Mouse (Mus musculus): ENCODE data around the gene Gm20547. TPM values are rescaled to one million over a fixed set of nuclear protein-coding genes. Genes with fewer than 3 reads are reported as not detected.
"Not testable (repeated sequence)": the region's sequence is repeated elsewhere in the genome, so short reads cannot be mapped to it uniquely, and the experiment has no call there.

Gene Gm20547
- total RNA-seq, 2 experiments from 2014 or later = not detected

DNA sequence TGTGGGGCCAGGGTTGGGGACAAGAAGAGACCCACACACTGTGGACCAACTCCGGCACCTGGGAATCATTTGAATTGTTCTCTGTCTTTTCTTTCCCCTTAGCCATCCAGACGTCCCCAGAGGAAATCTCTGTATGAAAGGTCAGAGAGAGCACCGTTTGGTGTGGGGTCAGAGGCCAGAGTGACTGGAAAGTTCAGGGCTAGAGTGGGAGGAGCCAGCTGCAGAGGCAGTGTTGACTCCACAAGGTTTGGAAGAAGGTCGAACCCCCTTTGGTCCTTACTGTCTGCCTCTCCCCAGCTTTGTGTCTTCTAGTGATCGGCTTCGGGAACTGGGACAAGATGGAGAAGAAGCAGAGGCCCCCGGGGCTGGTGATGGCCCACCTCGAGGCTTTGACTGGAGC lies 28.3 kb downstream of the Gm20547 start:
- no peak for DNase-seq (ENCODE audit: low spot score)

GRCm38 (mm10) chr17:34850517-34851125 lies 31.2 kb downstream of the Gm20547 start:
- no peak for DNase-seq (ENCODE audit: low spot score)

DNA sequence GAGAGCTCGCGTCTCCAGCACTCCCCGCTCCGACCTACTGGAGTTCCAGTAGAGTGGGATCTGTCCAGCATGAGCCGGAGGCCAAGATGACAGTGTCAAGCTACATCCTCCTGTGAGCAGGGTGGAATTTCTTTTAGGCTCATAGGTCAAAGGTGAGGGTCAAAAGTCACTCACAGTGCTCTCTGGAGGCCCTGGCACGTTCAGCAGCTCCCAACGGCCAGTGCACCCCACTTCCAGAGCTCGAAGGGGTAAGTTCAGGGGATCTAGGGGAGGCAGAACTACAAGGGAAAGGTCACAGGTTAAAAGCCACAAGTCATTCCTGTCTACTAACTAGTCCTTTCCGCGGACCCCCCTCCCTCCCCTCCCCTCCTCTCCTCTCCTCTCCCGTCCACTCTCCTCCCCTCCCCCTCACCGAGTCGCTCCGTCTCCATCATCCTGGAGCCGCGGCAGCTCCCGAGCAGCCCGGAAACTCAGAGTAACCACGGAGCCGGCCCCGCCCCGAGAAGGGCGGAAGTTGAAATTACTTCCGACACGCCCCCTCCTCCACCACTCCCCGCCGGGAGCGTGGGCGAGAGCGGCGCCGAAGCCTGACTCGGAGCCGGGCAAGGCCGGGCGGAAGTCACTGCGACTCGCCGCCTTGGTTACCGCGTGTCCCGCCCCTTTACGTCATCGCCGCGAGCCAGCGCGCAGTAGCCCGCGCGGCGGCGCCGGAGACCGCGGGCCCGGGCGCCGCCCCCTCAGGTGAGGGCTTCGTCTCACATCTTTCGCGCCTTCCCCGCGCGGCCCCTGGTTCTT lies 31.9 kb downstream of the Gm20547 start, which contains the start of the genes Skiv2l and Nelfe:
Skiv2l (minus strand) TSS at position 489 of the 795 bp plus-strand sequence.
Nelfe (plus strand) TSS at position 670 of the 795 bp plus-strand sequence.
- peak; percentile 98 for DNase-seq (ENCODE audit: low spot score)

DNA sequence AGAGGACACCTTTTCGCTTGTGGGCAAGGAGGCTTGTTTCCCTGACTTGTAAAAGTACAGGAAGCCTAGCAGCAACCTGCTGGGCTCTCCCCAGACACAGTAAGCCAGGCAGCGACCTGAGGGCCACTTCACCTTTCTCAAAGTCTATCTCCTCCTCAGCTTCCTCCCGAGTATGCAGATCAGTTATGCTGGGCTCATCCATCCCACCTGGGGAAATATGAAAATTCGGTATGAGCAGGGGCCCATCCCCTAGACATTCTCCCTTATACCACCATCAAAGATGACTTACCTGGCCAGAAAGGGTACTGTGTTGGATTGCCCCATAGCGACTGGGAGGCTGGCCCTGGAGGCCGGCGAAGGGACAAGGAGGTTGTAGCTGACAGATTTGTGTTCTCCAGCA lies 34.2 kb downstream of the Gm20547 start:
- no peak for DNase-seq (ENCODE audit: low spot score)

- no peak for DNase-seq (ENCODE audit: low spot score)
Observed at GRCm38 (mm10) chr17:34847192-34847591, 34.6 kb downstream of the Gm20547 start.

DNA sequence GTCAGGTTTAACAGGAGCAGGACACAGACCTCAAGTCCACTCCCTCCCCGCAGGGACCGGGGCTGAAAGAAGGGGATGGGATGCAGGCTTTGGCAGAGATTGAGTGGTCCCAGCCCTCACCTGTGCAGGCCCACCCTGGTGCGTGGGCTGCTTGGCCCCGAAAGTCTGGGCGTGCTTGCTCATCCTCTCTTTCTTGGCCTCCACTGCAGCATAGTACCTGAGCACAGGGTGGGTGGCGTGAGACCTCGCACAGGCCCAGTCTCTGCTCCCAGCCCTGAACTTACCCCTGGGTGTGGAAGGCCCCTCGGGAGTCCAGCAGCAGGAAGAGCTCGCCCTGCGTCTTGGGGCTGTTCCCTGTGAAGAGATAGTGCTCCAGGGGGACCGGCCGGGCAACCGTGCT lies 37.0 kb downstream of the Gm20547 start:
- no peak for DNase-seq (ENCODE audit: low spot score)

DNA sequence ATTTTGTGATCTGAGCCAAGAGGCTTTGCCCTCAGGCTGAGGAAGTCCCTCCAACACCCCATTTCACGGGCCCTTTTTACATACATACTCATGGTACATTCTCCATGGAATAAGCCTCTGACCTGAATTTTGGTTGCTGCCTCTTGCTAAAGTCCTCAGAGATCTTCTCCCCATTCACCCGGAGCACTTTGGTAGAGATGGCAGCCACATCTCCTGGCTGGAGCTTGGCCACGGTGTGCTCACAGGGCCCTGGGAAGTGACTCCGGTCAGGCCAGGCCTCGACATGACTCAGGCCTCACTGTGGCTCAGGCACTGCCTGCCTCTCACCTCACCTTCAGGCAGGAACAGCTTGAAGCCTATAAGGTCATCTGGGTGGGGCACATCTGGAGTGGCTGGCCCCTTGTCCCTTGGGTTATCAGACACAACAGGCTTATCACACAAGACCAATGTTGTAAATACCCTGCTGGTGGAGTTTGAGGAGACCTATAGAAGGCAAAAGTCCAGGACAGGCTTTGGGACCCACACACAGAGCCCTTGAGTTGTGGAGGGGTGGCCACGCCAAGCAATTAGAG lies 41.0 kb downstream of the Gm20547 start:
- DNase-seq (ENCODE audit: low spot score) = no peak

DNA sequence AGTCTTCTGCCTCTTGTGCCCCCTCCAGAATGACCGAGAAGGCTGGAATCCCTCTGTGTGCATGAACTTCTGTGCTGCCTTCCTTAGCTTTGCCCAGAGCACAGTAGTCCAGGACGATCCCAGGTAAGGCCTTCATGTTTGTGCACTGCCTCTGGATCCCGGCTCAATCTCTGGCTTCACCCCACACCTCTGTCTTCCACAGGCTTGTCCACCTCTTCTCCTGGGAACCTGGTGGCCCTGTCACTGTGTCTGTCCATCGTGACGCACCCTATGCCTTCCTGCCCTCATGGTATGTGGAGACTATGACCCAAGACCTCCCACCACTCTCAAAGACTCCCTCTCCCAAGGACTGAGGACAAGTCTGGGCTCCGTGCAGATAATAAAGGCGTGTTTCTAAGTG lies 43.1 kb downstream of the Gm20547 start:
- DNase-seq (ENCODE audit: low spot score) = no peak

DNA sequence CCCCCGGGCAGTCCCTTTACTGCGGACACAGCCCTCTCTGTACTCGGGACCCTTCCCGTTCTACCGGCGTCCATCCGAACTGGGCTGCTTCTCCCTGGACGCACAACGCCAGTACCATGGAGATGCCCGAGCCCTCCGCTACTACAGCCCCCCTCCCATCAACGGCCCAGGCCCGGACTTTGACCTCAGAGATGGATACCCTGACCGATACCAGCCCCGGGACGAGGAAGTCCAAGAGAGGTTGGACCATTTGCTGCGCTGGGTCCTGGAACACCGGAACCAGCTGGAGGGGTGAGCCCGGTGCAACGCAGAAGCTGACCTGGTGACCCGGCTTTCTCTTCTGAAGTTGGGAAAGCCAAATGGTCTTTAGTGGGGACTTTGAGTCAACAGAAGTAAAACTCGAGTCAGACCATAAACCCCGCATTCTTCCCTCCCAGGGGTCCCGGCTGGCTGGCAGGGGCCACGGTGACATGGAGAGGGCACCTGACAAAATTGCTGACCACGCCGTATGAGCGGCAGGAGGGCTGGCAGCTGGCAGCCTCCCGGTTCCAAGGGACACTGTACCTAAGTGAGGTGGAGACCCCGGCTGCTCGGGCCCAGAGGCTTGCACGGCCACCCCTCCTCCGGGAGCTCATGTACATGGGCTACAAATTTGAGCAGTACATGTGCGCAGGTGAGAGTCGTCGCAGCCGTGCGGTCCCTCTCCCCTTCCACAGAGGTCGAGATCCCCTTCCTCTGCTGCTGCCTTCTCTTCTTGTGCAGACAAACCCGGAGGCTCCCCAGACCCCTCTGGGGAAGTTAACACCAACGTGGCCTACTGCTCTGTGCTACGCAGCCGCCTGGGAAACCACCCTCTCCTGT lies 44.1 kb downstream of the Gm20547 start:
- DNase-seq (ENCODE audit: low spot score) = no peak

GRCm38 (mm10) chr17:34836856-34837221 lies 45.0 kb downstream of the Gm20547 start, which contains the start of the genes Stk19 and Dxo:
Gene Stk19, minus strand, starts transcription at chr17:34836945.
Gene Dxo, plus strand, starts transcription at chr17:34837019.
- peak; percentile 95 for DNase-seq (ENCODE audit: low spot score)

- DNase-seq (ENCODE audit: low spot score) = no peak
Observed at GRCm38 (mm10) chr17:34836155-34836855, 45.5 kb downstream of the Gm20547 start.

GRCm38 (mm10) chr17:34830776-34831175 lies 51.1 kb downstream of the Gm20547 start:
- not testable (repeated sequence) for DNase-seq (ENCODE audit: low spot score)

DNA sequence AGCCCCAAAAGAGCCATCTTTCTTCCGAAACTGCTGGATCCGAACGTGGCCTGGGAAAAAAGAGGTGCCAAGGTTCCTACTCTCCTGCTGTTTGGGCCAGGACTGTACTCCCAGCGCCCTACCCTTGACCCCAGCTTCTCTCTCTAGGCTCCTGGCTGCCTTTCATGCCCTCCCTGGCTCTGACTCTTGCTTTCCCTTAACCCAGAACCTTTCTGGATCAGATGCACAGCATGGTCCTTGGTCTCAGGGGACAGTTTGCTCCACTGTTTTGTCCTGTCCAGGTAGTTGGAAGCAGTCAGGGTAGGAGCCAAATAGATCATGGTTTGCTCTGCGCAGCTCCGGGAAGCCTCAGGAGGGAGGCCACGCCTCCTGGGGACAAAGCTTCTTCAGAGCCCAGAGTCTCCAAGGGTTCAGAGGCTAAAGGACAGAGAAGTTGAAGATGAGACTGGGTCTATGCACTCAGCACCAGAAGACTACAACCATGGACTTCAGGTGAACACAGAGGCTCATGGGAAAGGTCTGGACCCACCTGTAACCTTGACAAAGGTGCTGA lies 66.9 kb downstream of the Gm20547 start:
- no peak for DNase-seq (ENCODE audit: low spot score)

- peak; percentile 13 for DNase-seq (ENCODE audit: low spot score)
Observed at GRCm38 (mm10) chr17:34813747-34814146, 68.1 kb downstream of the Gm20547 start.

DNA sequence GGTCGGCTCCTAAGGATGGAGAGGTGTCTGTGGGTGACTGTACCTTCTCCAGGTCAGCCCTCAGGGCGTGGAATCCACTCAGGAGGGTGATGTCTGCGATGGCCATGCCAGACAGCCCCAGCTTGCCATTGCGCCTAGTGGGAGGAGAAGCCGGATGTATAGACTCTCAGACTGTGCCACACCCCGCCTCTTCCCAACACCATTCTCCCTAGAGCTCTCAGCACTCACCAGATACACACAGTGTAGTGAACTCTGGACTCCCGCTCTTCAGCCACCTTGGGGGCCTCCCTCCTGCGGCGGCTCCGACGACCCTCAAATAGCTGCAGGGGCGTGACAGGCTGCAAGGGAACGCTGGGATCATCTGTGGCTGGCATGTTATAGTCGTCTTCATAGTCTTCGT lies 70.6 kb downstream of the Gm20547 start:
- no peak for DNase-seq (ENCODE audit: low spot score)

DNA sequence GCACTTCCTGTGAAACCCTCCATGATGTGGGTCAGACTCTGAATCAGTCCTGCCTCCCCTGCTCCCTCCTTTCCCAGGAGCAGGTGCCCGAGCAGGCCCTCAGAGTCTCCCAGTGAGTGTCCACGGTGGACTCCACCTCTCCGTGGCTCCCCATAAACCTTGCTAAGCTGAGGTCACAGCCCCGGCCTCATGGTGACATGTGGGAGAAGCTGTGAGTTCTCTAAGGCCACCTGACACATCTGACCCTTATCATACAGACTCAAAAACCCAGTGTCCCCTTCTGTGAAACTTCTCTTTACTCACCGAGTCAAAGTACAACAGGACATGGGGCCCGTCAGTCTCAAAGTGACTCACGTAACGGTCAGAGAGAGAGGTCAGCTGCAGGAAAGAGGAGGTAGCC lies 71.0 kb downstream of the Gm20547 start:
- DNase-seq (ENCODE audit: low spot score) = not testable (repeated sequence)

DNA sequence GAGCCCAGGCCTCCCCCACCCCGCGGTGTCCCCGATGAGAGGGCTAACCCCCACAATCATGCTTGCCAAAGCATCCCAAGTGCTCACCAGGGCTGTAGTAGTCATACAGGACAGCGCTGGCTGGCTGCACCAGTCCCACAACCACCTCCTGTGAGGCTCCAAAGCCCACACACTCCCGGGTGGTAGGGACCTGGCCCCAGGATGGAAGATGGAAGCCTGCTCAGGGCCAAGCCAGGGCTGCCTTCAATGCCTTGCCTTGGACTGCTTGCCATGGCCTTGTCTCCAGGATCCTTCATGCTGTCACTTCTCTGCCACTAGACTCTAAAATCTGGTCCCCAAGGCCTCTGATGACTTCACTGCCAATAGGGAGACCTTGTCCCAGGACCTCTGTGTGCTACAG lies 71.4 kb downstream of the Gm20547 start:
- not testable (repeated sequence) for DNase-seq (ENCODE audit: low spot score)

DNA sequence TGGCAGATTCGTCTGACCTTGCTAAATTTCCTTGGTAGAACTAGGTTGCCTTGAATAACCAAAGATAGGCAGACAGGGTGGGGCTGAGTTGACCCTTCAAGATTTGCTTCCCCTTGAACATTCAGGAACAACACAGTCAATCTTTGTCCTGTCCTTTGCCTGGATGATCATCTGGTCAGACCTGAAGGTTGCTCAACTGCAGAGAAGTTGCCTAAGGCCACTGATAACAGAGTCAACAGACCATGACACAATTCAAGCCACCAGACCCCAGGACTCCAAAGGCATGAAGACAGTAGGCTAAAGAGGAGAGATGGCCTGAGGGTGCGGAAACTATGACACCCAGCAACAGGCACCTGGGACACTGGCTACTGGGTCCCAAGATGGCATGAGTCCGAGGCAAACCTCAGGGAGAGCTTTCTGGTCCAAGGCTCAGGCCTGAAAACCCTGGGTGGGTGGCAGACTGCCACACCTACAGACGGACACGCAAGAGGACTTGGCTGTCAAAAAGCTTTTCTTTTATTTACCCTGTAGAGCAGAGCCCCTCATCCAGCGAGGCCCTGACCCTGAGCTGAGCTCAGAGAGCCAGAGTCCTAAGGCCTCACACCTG lies 73.1 kb downstream of the Gm20547 start:
- no peak for DNase-seq (ENCODE audit: low spot score)

DNA sequence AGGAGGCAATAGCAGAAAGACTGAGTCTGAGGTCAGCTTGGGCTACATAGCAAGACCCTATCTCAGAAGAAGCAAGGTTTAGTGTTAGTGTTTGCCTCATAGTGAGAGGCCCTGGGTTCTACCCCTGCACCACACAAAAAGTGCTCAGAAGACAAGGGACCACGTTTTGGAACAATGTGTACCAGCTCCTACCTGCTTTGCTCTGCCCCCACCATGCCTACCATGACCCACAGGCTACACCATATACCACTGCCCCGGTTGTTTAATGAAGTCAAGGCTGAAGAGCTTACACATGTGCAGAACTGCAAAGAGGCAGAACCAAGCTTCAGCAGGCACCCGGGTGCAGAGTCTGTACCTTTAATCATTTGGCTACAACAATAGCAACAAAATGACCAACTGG lies 74.7 kb downstream of the Gm20547 start:
- no peak for DNase-seq (ENCODE audit: low spot score)

Measured in gastrocnemius, adult 18-20 months (tissue).